ENCODE assay signal across 24 mouse cellular contexts in genomic region chr3:156816938-156817337, GRCm38 (mm10).
DNase-seq lines count a peak whose midpoint lies in the region; ATAC-seq and TF ChIP-seq lines count a peak whose summit lies in the region.
"Had no signal": no experiment of that assay in that cellular context is flagged by ENCODE, and none has a peak within 500 bp of the region (broad histone marks: within the 10 kb centered on the region; RNA-seq: fewer than 3 reads in every experiment).

No protein-coding gene starts in this region.

- peaks cover 4% of the 10 kb centered on the region; the same call in 1 of the 2 replicates for H3K4me1 ChIP-seq in kidney, embryonic 14.5 days (ENCODE audit: control insufficient read depth, insufficient read depth, low read length)
- peaks cover 8% of the 10 kb centered on the region for H3K4me1 ChIP-seq in kidney, embryonic 16.5 days (ENCODE audit: insufficient read depth, low read length)
- H3K4me1 ChIP-seq in midbrain, embryonic 11.5 days (ENCODE audit: control insufficient read depth, insufficient read depth, low read length): peaks cover 3% of the 10 kb centered on the region; the same call in 1 of the 2 replicates
- H3K4me1 ChIP-seq in midbrain, postnatal 0 days (ENCODE audit: insufficient read depth, low read length): no peaks in the 10 kb centered on the region
- H3K4me1 ChIP-seq: embryonic facial prominence, embryonic 12.5 days; forebrain, embryonic 13.5 days; forebrain, embryonic 15.5 days had no signal

- H3K4me3 ChIP-seq in kidney, embryonic 14.5 days (ENCODE audit: low read length): no peak overlapping the region
- no peak overlapping the region for H3K4me3 ChIP-seq in kidney, embryonic 16.5 days (ENCODE audit: low read length)
- H3K4me3 ChIP-seq in midbrain, embryonic 11.5 days (ENCODE audit: low read depth, low read length): no peak overlapping the region
- H3K4me3 ChIP-seq in midbrain, postnatal 0 days (ENCODE audit: low read depth, low read length): no peak overlapping the region
- H3K4me3 ChIP-seq: embryonic facial prominence, embryonic 10.5 days; embryonic facial prominence, embryonic 12.5 days; forebrain, embryonic 13.5 days; forebrain, embryonic 15.5 days had no signal

- H3K27me3 ChIP-seq in kidney, embryonic 14.5 days (ENCODE audit: control insufficient read depth, insufficient read depth, low read length): no peaks in the 10 kb centered on the region
- no peaks in the 10 kb centered on the region for H3K27me3 ChIP-seq in kidney, embryonic 16.5 days (ENCODE audit: insufficient read depth, low read length)
- no peaks in the 10 kb centered on the region for H3K27me3 ChIP-seq in midbrain, embryonic 11.5 days (ENCODE audit: control insufficient read depth, insufficient read depth, low read length)
- no peaks in the 10 kb centered on the region for H3K27me3 ChIP-seq in midbrain, postnatal 0 days (ENCODE audit: insufficient read depth, low read length)
- H3K27me3 ChIP-seq: CH12.LX; embryonic facial prominence, embryonic 12.5 days; forebrain, embryonic 13.5 days; forebrain, embryonic 15.5 days; Patski had no signal

- TF ChIP-seq CTCF in midbrain, postnatal 0 days (IDR thresholded peaks at IDR 0.05): no peak

- ATAC-seq in kidney, embryonic 14.5 days (ENCODE audit: low FRiP score, low TSS enrichment): peak; percentile 40; the same call in 1 of the 2 replicates
- ATAC-seq in kidney, embryonic 16.5 days (ENCODE audit: low FRiP score, low TSS enrichment): peak; percentile 61; the same call in 1 of the 2 replicates
- ATAC-seq in midbrain, embryonic 11.5 days (ENCODE audit: low FRiP score): no peak
- ATAC-seq in midbrain, postnatal 0 days (ENCODE audit: low FRiP score): no peak
- ATAC-seq: activated CD4-positive, CD25-positive, alpha-beta regulatory T cell, adult 4 months; CD4-positive, CD25-positive, alpha-beta regulatory T cell, adult 4 months; forebrain, embryonic 13.5 days; forebrain, embryonic 15.5 days; Patski had no signal

- no peak for DNase-seq in kidney, postnatal 36 days
- DNase-seq in kidney, adult 9 months: no peak
- peak; percentile 21 for DNase-seq in midbrain, embryonic 11.5 days (ENCODE audit: low spot score, missing footprints)
- DNase-seq in midbrain, postnatal 0 days (ENCODE audit: low spot score): no peak
- DNase-seq: adrenal gland, adult 8-10 months; adrenal gland, postnatal 14 days; adrenal gland, postnatal 36 days; B cell, adult 2 months; cerebellum, adult 11-12 months; cerebellum, adult 2 months; cerebellum, adult 9-10 months; cerebellum, postnatal 10 days; cerebellum, postnatal 25 days had no signal

- H3K27ac ChIP-seq in kidney, embryonic 14.5 days (ENCODE audit: low read depth, low read length): no peak overlapping the region
- H3K27ac ChIP-seq in kidney, embryonic 16.5 days (ENCODE audit: low read length): no peak overlapping the region
- H3K27ac ChIP-seq in midbrain, embryonic 11.5 days (ENCODE audit: low read depth, low read length): no peak overlapping the region
- no peak overlapping the region for H3K27ac ChIP-seq in midbrain, postnatal 0 days (ENCODE audit: low read depth, low read length)
- H3K27ac ChIP-seq: embryonic facial prominence, embryonic 10.5 days; embryonic facial prominence, embryonic 12.5 days; forebrain, embryonic 13.5 days; forebrain, embryonic 15.5 days had no signal

- no peak overlapping the region for H3K4me2 ChIP-seq in kidney, embryonic 14.5 days (replicated peaks; ENCODE audit: low read depth, low read length)
- no peak overlapping the region for H3K4me2 ChIP-seq in kidney, embryonic 16.5 days (replicated peaks; ENCODE audit: low read depth, low read length)
- H3K4me2 ChIP-seq in midbrain, embryonic 11.5 days: no peak overlapping the region
- H3K4me2 ChIP-seq in midbrain, postnatal 0 days (ENCODE audit: low read depth, low read length, poor library complexity, severe bottlenecking): no peak overlapping the region
- H3K4me2 ChIP-seq: embryonic facial prominence, embryonic 12.5 days; forebrain, embryonic 13.5 days; forebrain, embryonic 15.5 days had no signal

- H3K36me3 ChIP-seq in kidney, embryonic 14.5 days (ENCODE audit: control insufficient read depth, insufficient read depth, low read length): no peaks in the 10 kb centered on the region
- no peaks in the 10 kb centered on the region for H3K36me3 ChIP-seq in kidney, embryonic 16.5 days (ENCODE audit: insufficient read depth, low read length)
- H3K36me3 ChIP-seq in midbrain, embryonic 11.5 days (ENCODE audit: control insufficient read depth, insufficient read depth, low read length): no peaks in the 10 kb centered on the region
- H3K36me3 ChIP-seq in midbrain, postnatal 0 days (ENCODE audit: insufficient read depth, low read length): no peaks in the 10 kb centered on the region
- H3K36me3 ChIP-seq: embryonic facial prominence, embryonic 10.5 days; embryonic facial prominence, embryonic 12.5 days; forebrain, embryonic 15.5 days; G1E had no signal

- no peaks in the 10 kb centered on the region for H3K9me3 ChIP-seq in kidney, embryonic 14.5 days (ENCODE audit: control insufficient read depth, low read length)
- no peaks in the 10 kb centered on the region for H3K9me3 ChIP-seq in kidney, embryonic 16.5 days (ENCODE audit: low read length)
- H3K9me3 ChIP-seq in midbrain, embryonic 11.5 days (ENCODE audit: control insufficient read depth, low read length): no peaks in the 10 kb centered on the region
- H3K9me3 ChIP-seq in midbrain, postnatal 0 days (ENCODE audit: low read length): no peaks in the 10 kb centered on the region
- H3K9me3 ChIP-seq: embryonic facial prominence, embryonic 10.5 days; embryonic facial prominence, embryonic 12.5 days; forebrain, embryonic 13.5 days; forebrain, embryonic 15.5 days had no signal

- no peak overlapping the region for H3K9ac ChIP-seq in kidney, embryonic 14.5 days (ENCODE audit: low read depth, low read length)
- H3K9ac ChIP-seq in kidney, embryonic 16.5 days (replicated peaks; ENCODE audit: low read length): no peak overlapping the region
- no peak overlapping the region for H3K9ac ChIP-seq in midbrain, embryonic 11.5 days (ENCODE audit: low read length)
- H3K9ac ChIP-seq in midbrain, postnatal 0 days (replicated peaks; ENCODE audit: low read length, poor library complexity, severe bottlenecking): no peak overlapping the region
- H3K9ac ChIP-seq: embryonic facial prominence, embryonic 12.5 days; forebrain, embryonic 13.5 days; forebrain, embryonic 15.5 days had no signal

Comparison
In these comparisons a context has a peak if more than half of its experiments do, and no peak if none do; other contexts are left out.
1. ATAC-seq: peak in kidney, embryonic 14.5 days (single experiment) and kidney, embryonic 16.5 days (single experiment); none in midbrain, embryonic 11.5 days (single experiment) and midbrain, postnatal 0 days (single experiment).